Mouse (Mus musculus): ENCODE results near the gene Tomt.
A peak's percentile ranks its signal among the peaks of the same experiment; 100 is the strongest.
"Not testable (repeated sequence)": the region's sequence is repeated elsewhere in the genome, so short reads cannot be mapped to it uniquely, and the experiment has no call there.

The Tomt gene

GRCm38 (mm10) chr7:101906287-101906681 is at the start of gene Tomt:
Tomt (minus strand) TSS chr7:101906359.
- no peak for DNase-seq

GRCm38 (mm10) chr7:101955862-101956261 is 49.7 kb upstream of the Tomt start:
- no peak for DNase-seq

- DNase-seq = no peak
These were observed 49.1 kb upstream of the Tomt start for GRCm38 (mm10) chr7:101955276-101955675.

GRCm38 (mm10) chr7:101954163-101954562 is 48.0 kb upstream of the Tomt start:
- peak; percentile 21 for DNase-seq

GRCm38 (mm10) chr7:101952098-101952497 is 45.9 kb upstream of the Tomt start:
- no peak for DNase-seq

- no peak for DNase-seq
These were observed 45.5 kb upstream of the Tomt start for GRCm38 (mm10) chr7:101951648-101952047.

GRCm38 (mm10) chr7:101949008-101949407 is 42.8 kb upstream of the Tomt start:
- not testable (repeated sequence) for DNase-seq

GRCm38 (mm10) chr7:101939758-101940157 is 33.6 kb upstream of the Tomt start:
- DNase-seq = no peak

GRCm38 (mm10) chr7:101938348-101938747 is 32.2 kb upstream of the Tomt start:
- no peak for DNase-seq

- DNase-seq = peak; percentile 14
These were observed 31.4 kb upstream of the Tomt start for GRCm38 (mm10) chr7:101937569-101937968.

- DNase-seq = no peak
These were observed 30.8 kb upstream of the Tomt start for GRCm38 (mm10) chr7:101936996-101937395.

GRCm38 (mm10) chr7:101935957-101936356 is 29.8 kb upstream of the Tomt start:
- DNase-seq = no peak

GRCm38 (mm10) chr7:101933751-101934240 is 27.6 kb upstream of the Tomt start, which contains the start of the genes Lrrc51 and Numa1:
Lrrc51 (minus strand) TSS chr7:101933895.
Numa1 (plus strand) TSS chr7:101934111.
- DNase-seq = peak; percentile 95

GRCm38 (mm10) chr7:101933300-101933699 is 27.1 kb upstream of the Tomt start:
- DNase-seq = no peak

GRCm38 (mm10) chr7:101932551-101932950 is 26.4 kb upstream of the Tomt start:
- no peak for DNase-seq

- DNase-seq = no peak
These were observed 21.9 kb upstream of the Tomt start for GRCm38 (mm10) chr7:101928093-101928492.

- DNase-seq = not testable (repeated sequence)
These were observed 19.7 kb upstream of the Tomt start for GRCm38 (mm10) chr7:101925892-101926291.

- peak; percentile 38 for DNase-seq
These were observed 11.9 kb upstream of the Tomt start for GRCm38 (mm10) chr7:101918071-101918470.

- no peak for DNase-seq
These were observed 5.8 kb upstream of the Tomt start for GRCm38 (mm10) chr7:101911982-101912381.

GRCm38 (mm10) chr7:101910138-101910537 is 4.0 kb upstream of the Tomt start:
- DNase-seq = no peak

- no peak for DNase-seq
These were observed 2.2 kb upstream of the Tomt start for GRCm38 (mm10) chr7:101908367-101908766.

GRCm38 (mm10) chr7:101906696-101907095 is 537 bp upstream of the Tomt start:
- no peak for DNase-seq

GRCm38 (mm10) chr7:101905561-101906286 is 435 bp downstream of the Tomt start, which contains the start of gene Lamtor1:
Lamtor1 (plus strand) TSS chr7:101905904.
- peak; percentile 100 for DNase-seq

GRCm38 (mm10) chr7:101902846-101903245 is 3.3 kb downstream of the Tomt start:
- no peak for DNase-seq

GRCm38 (mm10) chr7:101901969-101902368 is 4.2 kb downstream of the Tomt start:
- DNase-seq = no peak

Measured in right cerebral cortex, postnatal 25 days (tissue).